Mouse (Mus musculus): ENCODE results near the gene Rsph9. TPM values are rescaled to one million over a fixed set of nuclear protein-coding genes. Genes with fewer than 3 reads are reported as not detected.

Gene Rsph9
- 38.8 and 58.1 TPM in 2 replicates for polyA plus RNA-seq (2014; fragmentation: Nextera tagmentation; extraction: Ambion mirVana)

DNA sequence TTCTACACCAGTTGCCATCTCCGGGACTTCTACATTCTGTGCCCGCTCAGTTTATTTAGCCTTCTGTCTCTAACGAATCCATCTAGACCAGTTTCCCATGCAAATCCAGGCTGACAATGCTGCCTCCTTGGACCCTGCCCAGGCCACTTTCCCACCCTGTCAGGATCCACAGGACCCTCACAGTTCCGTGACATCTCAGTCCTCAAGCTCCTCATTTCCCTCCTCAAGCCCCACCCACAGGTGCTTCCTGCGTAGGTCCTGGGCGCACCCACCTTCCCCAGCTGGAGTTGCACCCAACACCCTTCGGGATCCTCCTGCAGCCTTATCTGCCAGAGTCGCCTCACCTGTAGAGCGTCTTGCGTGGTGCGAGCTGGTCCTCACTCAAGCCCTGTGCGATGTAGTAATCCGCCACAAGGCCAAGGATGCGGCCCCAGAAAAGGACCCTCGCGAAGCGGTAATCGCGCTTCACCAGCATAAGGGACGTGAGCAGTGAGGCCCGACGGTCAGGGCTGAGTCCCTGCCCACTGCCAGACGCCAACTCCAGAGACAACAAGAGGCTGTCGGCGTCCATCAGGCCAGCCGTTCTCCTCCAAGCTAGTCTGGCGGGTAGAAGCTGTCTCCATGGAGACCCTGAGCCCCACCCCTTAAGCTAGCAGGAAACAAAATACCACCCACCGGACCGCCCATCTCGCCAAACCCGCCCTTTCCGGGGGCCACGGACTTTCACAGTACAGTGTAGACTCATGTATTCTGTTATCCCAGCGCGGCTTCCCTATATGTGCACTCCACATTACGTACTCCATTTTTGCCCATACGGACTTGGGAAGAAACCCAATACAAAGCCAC lies at the start of gene Rsph9:
Gene Rsph9 (minus strand): TSS at position 639 of the 846 bp plus-strand sequence.
- Histone ChIP-seq H3K27ac (replicated peaks; ENCODE audit: low read depth, low read length) (peak within 1 kb of the TSS; percentile 49; the same call in 1 of the 2 replicates), H3K4me1 (ENCODE audit: control insufficient read depth, insufficient read depth, low read length) (peaks cover 11% of the 10 kb centered on the region), H3K4me2 (ENCODE audit: low read length) (peak within 1 kb of the TSS; percentile 67), H3K4me3 (replicated peaks; ENCODE audit: low read depth, low read length) (peak within 1 kb of the TSS; percentile 45), H3K36me3 (ENCODE audit: control insufficient read depth, insufficient read depth, low read length) (peaks cover 29% of the 10 kb centered on the region), H3K9me3 (ENCODE audit: control insufficient read depth, low read length) (no peaks in the 10 kb centered on the region), H3K27me3 (ENCODE audit: control insufficient read depth, insufficient read depth, low read length) (no peaks in the 10 kb centered on the region), H3K9ac (replicated peaks; ENCODE audit: low read length) (peak within 1 kb of the TSS; percentile 55)
- ATAC-seq (ENCODE audit: low FRiP score, low TSS enrichment) (peak; percentile 85), DNase-seq (peak; percentile 85)
- 8% methylated on average over 37 of the region's 37 CpGs for WGBS

GRCm38 (mm10) chr17:46188829-46189228 lies 44.8 kb upstream of the Rsph9 start:
- no peak for ATAC-seq (ENCODE audit: low FRiP score, low TSS enrichment)
- Histone ChIP-seq H3K9ac (replicated peaks; ENCODE audit: low read length) (no peak overlapping the region), H3K4me3 (replicated peaks; ENCODE audit: low read depth, low read length) (no peak overlapping the region), H3K4me2 (ENCODE audit: low read length) (no peak overlapping the region), H3K27me3 (ENCODE audit: control insufficient read depth, insufficient read depth, low read length) (no peaks in the 10 kb centered on the region), H3K36me3 (ENCODE audit: control insufficient read depth, insufficient read depth, low read length) (peaks cover 87% of the 10 kb centered on the region), H3K9me3 (ENCODE audit: control insufficient read depth, low read length) (no peaks in the 10 kb centered on the region), H3K4me1 (ENCODE audit: control insufficient read depth, insufficient read depth, low read length) (no peaks in the 10 kb centered on the region), H3K27ac (replicated peaks; ENCODE audit: low read depth, low read length) (no peak overlapping the region)
- whole genome bisulfite sequencing, result 92% methylated on average over 2 of the region's 2 CpGs
- DNase-seq, result no peak

GRCm38 (mm10) chr17:46182273-46182672 lies 38.3 kb upstream of the Rsph9 start:
- Histone ChIP-seq H3K4me3 (replicated peaks; ENCODE audit: low read depth, low read length) (no peak overlapping the region), H3K4me2 (ENCODE audit: low read length) (no peak overlapping the region), H3K27me3 (ENCODE audit: control insufficient read depth, insufficient read depth, low read length) (no peaks in the 10 kb centered on the region), H3K4me1 (ENCODE audit: control insufficient read depth, insufficient read depth, low read length) (no peaks in the 10 kb centered on the region), H3K36me3 (ENCODE audit: control insufficient read depth, insufficient read depth, low read length) (peaks cover 94% of the 10 kb centered on the region), H3K9ac (replicated peaks; ENCODE audit: low read length) (no peak overlapping the region), H3K9me3 (ENCODE audit: control insufficient read depth, low read length) (no peaks in the 10 kb centered on the region), H3K27ac (replicated peaks; ENCODE audit: low read depth, low read length) (no peak overlapping the region)
- 84% methylated on average over 4 of the region's 4 CpGs for WGBS
- no peak for ATAC-seq (ENCODE audit: low FRiP score, low TSS enrichment)
- no peak for DNase-seq

DNA sequence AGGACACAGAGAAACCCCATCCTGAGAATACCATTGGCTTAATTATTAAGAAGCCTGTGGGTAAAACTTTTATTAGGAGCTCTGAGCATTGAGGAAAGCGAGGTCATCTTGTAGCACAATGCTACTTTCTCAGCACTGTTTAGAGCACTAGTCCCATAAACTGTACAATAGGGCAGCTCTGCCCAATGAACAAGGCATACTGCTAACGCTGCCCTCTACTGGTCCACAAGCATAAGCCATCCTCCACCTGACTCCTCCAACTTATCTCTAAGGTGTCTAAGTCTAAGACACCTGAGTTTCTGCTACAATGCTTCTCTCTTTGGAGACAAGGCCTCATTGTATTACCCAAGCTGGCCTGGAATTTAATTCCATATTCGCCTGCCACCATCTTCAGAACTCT lies 26.5 kb upstream of the Rsph9 start:
- Histone ChIP-seq H3K4me3 (replicated peaks; ENCODE audit: low read depth, low read length) (no peak overlapping the region), H3K27me3 (ENCODE audit: control insufficient read depth, insufficient read depth, low read length) (no peaks in the 10 kb centered on the region), H3K4me2 (ENCODE audit: low read length) (no peak overlapping the region), H3K27ac (replicated peaks; ENCODE audit: low read depth, low read length) (no peak overlapping the region), H3K4me1 (ENCODE audit: control insufficient read depth, insufficient read depth, low read length) (no peaks in the 10 kb centered on the region), H3K9me3 (ENCODE audit: control insufficient read depth, low read length) (no peaks in the 10 kb centered on the region), H3K36me3 (ENCODE audit: control insufficient read depth, insufficient read depth, low read length) (peaks cover 75% of the 10 kb centered on the region), H3K9ac (replicated peaks; ENCODE audit: low read length) (no peak overlapping the region)
- ATAC-seq (ENCODE audit: low FRiP score, low TSS enrichment) (no peak), DNase-seq (peak; percentile 72)
- 73% methylated on average over 3 of the region's 3 CpGs for WGBS

DNA sequence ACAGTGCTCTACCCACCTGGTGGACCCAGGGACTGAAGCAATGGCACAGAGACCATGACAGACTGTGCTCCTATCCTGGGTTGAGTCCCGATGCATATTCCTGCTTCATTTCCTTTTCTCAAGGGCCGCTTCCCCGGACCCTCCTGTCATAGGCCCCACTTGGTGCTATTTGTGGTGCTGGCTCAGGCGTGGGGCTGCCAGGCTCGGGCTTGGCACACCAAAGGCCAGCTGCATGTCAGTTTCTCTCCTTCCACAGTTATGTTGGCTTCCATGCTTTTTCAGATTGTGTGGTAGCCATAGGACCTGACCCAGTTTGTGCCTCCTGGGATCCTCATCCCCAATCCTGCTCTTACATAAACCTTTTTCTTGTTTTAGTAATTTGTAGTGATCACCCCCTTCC lies 24.8 kb upstream of the Rsph9 start:
- Histone ChIP-seq H3K4me1 (ENCODE audit: control insufficient read depth, insufficient read depth, low read length) (no peaks in the 10 kb centered on the region), H3K4me3 (replicated peaks; ENCODE audit: low read depth, low read length) (no peak overlapping the region), H3K27me3 (ENCODE audit: control insufficient read depth, insufficient read depth, low read length) (no peaks in the 10 kb centered on the region), H3K36me3 (ENCODE audit: control insufficient read depth, insufficient read depth, low read length) (peaks cover 89% of the 10 kb centered on the region), H3K27ac (replicated peaks; ENCODE audit: low read depth, low read length) (no peak overlapping the region), H3K9me3 (ENCODE audit: control insufficient read depth, low read length) (no peaks in the 10 kb centered on the region), H3K4me2 (ENCODE audit: low read length) (no peak overlapping the region), H3K9ac (replicated peaks; ENCODE audit: low read length) (no peak overlapping the region)
- DNase-seq (no peak), ATAC-seq (ENCODE audit: low FRiP score, low TSS enrichment) (0 out of 2 replicates have a peak, but pooled peaks have one; percentile 29)
- 93% methylated on average over 5 of the region's 5 CpGs for WGBS

DNA sequence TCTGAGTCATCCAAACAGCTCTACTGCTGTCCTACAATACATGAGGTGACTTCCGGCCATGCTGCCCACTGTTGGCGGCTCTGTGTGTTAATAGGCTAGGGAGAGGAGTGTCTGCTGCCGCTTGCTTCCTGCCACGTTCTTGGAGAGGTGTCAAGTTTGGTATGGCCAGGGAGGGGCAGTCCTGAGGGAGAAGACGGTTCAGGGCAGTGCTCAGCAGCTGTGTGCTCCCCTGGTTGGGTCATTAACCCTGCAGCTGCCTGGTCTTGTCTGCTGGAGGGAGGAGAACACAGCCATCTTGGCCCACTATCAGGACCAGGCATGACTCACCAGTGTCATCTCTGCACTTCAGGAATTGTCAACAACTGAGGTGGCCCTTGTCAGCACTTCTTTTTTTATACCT lies 24.3 kb upstream of the Rsph9 start:
- Histone ChIP-seq H3K4me3 (replicated peaks; ENCODE audit: low read depth, low read length) (no peak overlapping the region), H3K4me1 (ENCODE audit: control insufficient read depth, insufficient read depth, low read length) (no peaks in the 10 kb centered on the region), H3K27ac (replicated peaks; ENCODE audit: low read depth, low read length) (no peak overlapping the region), H3K9me3 (ENCODE audit: control insufficient read depth, low read length) (no peaks in the 10 kb centered on the region), H3K9ac (replicated peaks; ENCODE audit: low read length) (no peak overlapping the region), H3K27me3 (ENCODE audit: control insufficient read depth, insufficient read depth, low read length) (no peaks in the 10 kb centered on the region), H3K4me2 (ENCODE audit: low read length) (no peak overlapping the region), H3K36me3 (ENCODE audit: control insufficient read depth, insufficient read depth, low read length) (peaks cover 89% of the 10 kb centered on the region)
- WGBS, result 64% methylated on average over 5 of the region's 5 CpGs
- DNase-seq (no peak), ATAC-seq (ENCODE audit: low FRiP score, low TSS enrichment) (0 out of 2 replicates have a peak, but pooled peaks have one; percentile 19)

- peaks cover 76% of the 10 kb centered on the region for H3K36me3 ChIP-seq (ENCODE audit: control insufficient read depth, insufficient read depth, low read length)
- 86% methylated on average over 11 of the region's 11 CpGs for WGBS
Measured at GRCm38 (mm10) chr17:46167014-46167413, 23.0 kb upstream of the Rsph9 start.

GRCm38 (mm10) chr17:46166270-46166669 lies 22.3 kb upstream of the Rsph9 start:
- 90% methylated on average over 5 of the region's 5 CpGs for WGBS
- H3K4me3 ChIP-seq (replicated peaks; ENCODE audit: low read depth, low read length), result no peak overlapping the region
- H3K9ac ChIP-seq (replicated peaks; ENCODE audit: low read length), result no peak overlapping the region
- H3K4me2 ChIP-seq (ENCODE audit: low read length), result no peak overlapping the region
- no peak for ATAC-seq (ENCODE audit: low FRiP score, low TSS enrichment)
- peaks cover 14% of the 10 kb centered on the region for H3K4me1 ChIP-seq (ENCODE audit: control insufficient read depth, insufficient read depth, low read length)
- no peaks in the 10 kb centered on the region for H3K27me3 ChIP-seq (ENCODE audit: control insufficient read depth, insufficient read depth, low read length)
- H3K36me3 ChIP-seq (ENCODE audit: control insufficient read depth, insufficient read depth, low read length), result peaks cover 71% of the 10 kb centered on the region
- H3K9me3 ChIP-seq (ENCODE audit: control insufficient read depth, low read length), result no peaks in the 10 kb centered on the region
- no peak overlapping the region for H3K27ac ChIP-seq (replicated peaks; ENCODE audit: low read depth, low read length)
- DNase-seq, result no peak

More at GRCm38 (mm10) chr17:46167014-46167413, 23.0 kb upstream of the Rsph9 start:
- Histone ChIP-seq H3K4me3 (replicated peaks; ENCODE audit: low read depth, low read length) (no peak overlapping the region), H3K4me1 (ENCODE audit: control insufficient read depth, insufficient read depth, low read length) (peaks cover 9% of the 10 kb centered on the region), H3K9ac (replicated peaks; ENCODE audit: low read length) (no peak overlapping the region), H3K27ac (replicated peaks; ENCODE audit: low read depth, low read length) (no peak overlapping the region), H3K4me2 (ENCODE audit: low read length) (no peak overlapping the region), H3K9me3 (ENCODE audit: control insufficient read depth, low read length) (no peaks in the 10 kb centered on the region), H3K27me3 (ENCODE audit: control insufficient read depth, insufficient read depth, low read length) (no peaks in the 10 kb centered on the region)
- ATAC-seq (ENCODE audit: low FRiP score, low TSS enrichment) (no peak), DNase-seq (no peak)

DNA sequence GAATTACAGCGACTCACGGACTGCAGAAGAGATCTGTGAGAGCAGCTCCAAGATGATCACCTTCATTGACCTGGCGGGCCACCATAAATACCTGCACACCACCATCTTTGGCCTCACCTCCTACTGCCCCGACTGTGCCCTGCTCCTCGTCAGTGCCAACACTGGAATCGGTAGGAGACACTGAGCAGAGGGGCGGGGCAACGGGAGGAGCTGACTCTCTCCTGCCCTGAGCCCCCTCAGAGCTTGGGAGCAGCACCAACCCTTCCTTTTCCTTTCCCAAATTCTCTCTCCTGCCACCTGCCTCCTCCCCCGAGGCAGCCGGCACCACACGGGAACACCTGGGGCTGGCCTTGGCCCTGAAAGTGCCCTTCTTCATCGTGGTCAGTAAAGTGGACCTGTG lies 21.4 kb upstream of the Rsph9 start:
- DNase-seq (no peak), ATAC-seq (ENCODE audit: low FRiP score, low TSS enrichment) (no peak)
- Histone ChIP-seq H3K36me3 (ENCODE audit: control insufficient read depth, insufficient read depth, low read length) (peaks cover 62% of the 10 kb centered on the region), H3K4me1 (ENCODE audit: control insufficient read depth, insufficient read depth, low read length) (peaks cover 14% of the 10 kb centered on the region), H3K27me3 (ENCODE audit: control insufficient read depth, insufficient read depth, low read length) (no peaks in the 10 kb centered on the region), H3K4me3 (replicated peaks; ENCODE audit: low read depth, low read length) (no peak overlapping the region), H3K27ac (replicated peaks; ENCODE audit: low read depth, low read length) (no peak overlapping the region), H3K9me3 (ENCODE audit: control insufficient read depth, low read length) (no peaks in the 10 kb centered on the region), H3K9ac (replicated peaks; ENCODE audit: low read length) (no peak overlapping the region), H3K4me2 (ENCODE audit: low read length) (no peak overlapping the region)
- WGBS, result 91% methylated on average over 12 of the region's 12 CpGs

All from midbrain, embryonic 14.5 days (tissue).